Mouse (Mus musculus): Measurements from ENCODE around the gene Lrrc8c. TPM values are rescaled to one million over a fixed set of nuclear protein-coding genes. Genes with fewer than 3 reads are reported as not detected.

The Lrrc8c gene
- total and polyA plus RNA-seq, 2 experiments from 2014 or later = 10.7 to 11.0 TPM

- no peak for ATAC-seq
- no peaks in the 10 kb centered on the region for H3K36me3 ChIP-seq (ENCODE audit: insufficient read depth, low read length)
- H3K9ac ChIP-seq (replicated peaks; ENCODE audit: low read length) = no peak overlapping the region; the same call in 1 of the 2 replicates
- DNase-seq (ENCODE audit: low spot score) = peak; percentile 53
- H3K27me3 ChIP-seq (ENCODE audit: insufficient read depth, low read length) = no peaks in the 10 kb centered on the region
- 7% methylated on average over 7 of the region's 7 CpGs for WGBS
- no peak for TF ChIP-seq CTCF (IDR thresholded peaks at IDR 0.05; ENCODE audit: low read depth)
- 0 out of 2 replicates have a peak, but pooled peaks cover 4% of the 10 kb centered on the region for H3K4me1 ChIP-seq (ENCODE audit: insufficient read depth, low read length)
- peak overlapping the region; percentile 80 for H3K4me3 ChIP-seq (ENCODE audit: low read length)
- H3K4me2 ChIP-seq (ENCODE audit: low read depth, low read length) = peak overlapping the region; percentile 90
- peak overlapping the region; percentile 78; the same call in 1 of the 2 replicates for H3K27ac ChIP-seq
- no peaks in the 10 kb centered on the region for H3K9me3 ChIP-seq (ENCODE audit: low read length)
These were observed 1.1 kb upstream of the Lrrc8c start for GRCm38 (mm10) chr5:105517992-105518625.

- WGBS = under 1% methylated on average over 16 of the region's 16 CpGs
- Histone ChIP-seq H3K4me1 (ENCODE audit: insufficient read depth, low read length) (0 out of 2 replicates have a peak, but pooled peaks cover 4% of the 10 kb centered on the region), H3K4me3 (ENCODE audit: low read length) (peak overlapping the region; percentile 80), H3K4me2 (ENCODE audit: low read depth, low read length) (peak overlapping the region; percentile 90), H3K27me3 (ENCODE audit: insufficient read depth, low read length) (no peaks in the 10 kb centered on the region), H3K36me3 (ENCODE audit: insufficient read depth, low read length) (no peaks in the 10 kb centered on the region), H3K9ac (replicated peaks; ENCODE audit: low read length) (peak overlapping the region; percentile 74), H3K9me3 (ENCODE audit: low read length) (no peaks in the 10 kb centered on the region), H3K27ac (peak overlapping the region; percentile 78)
- no peak for DNase-seq (ENCODE audit: low spot score)
- TF ChIP-seq CTCF (IDR thresholded peaks at IDR 0.05; ENCODE audit: low read depth) = peak; percentile 34
- peak; percentile 60 for ATAC-seq
These were observed 527 bp upstream of the Lrrc8c start for GRCm38 (mm10) chr5:105518626-105519095.

DNA sequence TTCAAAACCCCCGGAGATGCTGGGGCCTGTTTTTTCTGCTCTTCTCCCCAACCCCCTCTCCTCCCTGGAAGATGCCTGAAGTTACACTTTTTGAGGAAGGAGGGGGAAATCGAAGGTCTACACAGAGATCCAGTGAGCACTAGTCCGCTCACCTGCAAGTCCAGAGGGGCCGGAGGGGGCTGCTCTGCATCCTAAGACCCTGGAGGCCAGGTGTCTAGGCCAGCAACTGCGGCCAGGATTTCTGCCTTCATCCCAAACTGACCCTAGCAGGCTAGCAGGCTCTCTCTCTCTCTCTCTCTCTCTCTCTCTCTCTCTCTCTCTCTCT is 750 bp downstream of the Lrrc8c start:
- H3K27ac ChIP-seq = peak overlapping the region; percentile 78; the same call in 1 of the 2 replicates
- no peak for ATAC-seq
- no peak for TF ChIP-seq CTCF (IDR thresholded peaks at IDR 0.05; ENCODE audit: low read depth)

DNA sequence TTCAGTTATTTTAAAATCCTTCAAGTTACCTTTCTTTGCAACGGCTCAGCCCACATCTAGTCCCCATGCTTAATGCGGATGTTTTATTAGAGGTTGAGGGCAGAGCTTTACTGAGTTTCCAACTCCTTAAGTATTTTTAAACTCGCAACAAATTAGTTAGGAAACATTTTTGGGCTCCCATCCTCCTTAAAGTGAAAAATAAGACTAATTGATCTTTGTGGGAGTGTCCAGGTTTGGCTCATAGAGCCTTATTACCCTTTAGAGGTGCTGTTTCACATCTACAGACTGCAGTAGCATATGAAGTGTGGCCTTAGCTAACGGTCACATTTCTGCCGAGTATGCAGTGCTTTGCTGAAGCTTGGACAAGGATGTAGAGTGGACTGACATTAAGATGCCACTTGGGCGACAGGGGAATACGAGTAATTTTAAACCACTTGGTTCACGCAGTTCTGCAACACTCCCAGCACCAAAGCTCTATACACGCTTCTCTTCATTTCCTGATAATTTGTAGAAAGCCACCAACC is 1.3 kb downstream of the Lrrc8c start:
- DNase-seq (ENCODE audit: low spot score) (no peak), ATAC-seq (no peak)
- Histone ChIP-seq H3K27ac (no peak overlapping the region), H3K9ac (replicated peaks; ENCODE audit: low read length) (peak overlapping the region; percentile 74; the same call in 1 of the 2 replicates), H3K9me3 (ENCODE audit: low read length) (no peaks in the 10 kb centered on the region), H3K36me3 (ENCODE audit: insufficient read depth, low read length) (no peaks in the 10 kb centered on the region), H3K27me3 (ENCODE audit: insufficient read depth, low read length) (no peaks in the 10 kb centered on the region), H3K4me2 (ENCODE audit: low read depth, low read length) (peak overlapping the region; percentile 90), H3K4me3 (ENCODE audit: low read length) (peak overlapping the region; percentile 80), H3K4me1 (ENCODE audit: insufficient read depth, low read length) (0 out of 2 replicates have a peak, but pooled peaks cover 4% of the 10 kb centered on the region)
- WGBS = 37% methylated on average over 9 of the region's 9 CpGs
- no peak for TF ChIP-seq CTCF (IDR thresholded peaks at IDR 0.05; ENCODE audit: low read depth)

More for the DNA sequence above, 750 bp downstream of the Lrrc8c start:
- no peaks in the 10 kb centered on the region for H3K36me3 ChIP-seq (ENCODE audit: insufficient read depth, low read length)
- H3K4me3 ChIP-seq (ENCODE audit: low read length) = peak overlapping the region; percentile 80
- H3K4me1 ChIP-seq (ENCODE audit: insufficient read depth, low read length) = 0 out of 2 replicates have a peak, but pooled peaks cover 4% of the 10 kb centered on the region
- H3K9me3 ChIP-seq (ENCODE audit: low read length) = no peaks in the 10 kb centered on the region
- H3K4me2 ChIP-seq (ENCODE audit: low read depth, low read length) = peak overlapping the region; percentile 90
- no peaks in the 10 kb centered on the region for H3K27me3 ChIP-seq (ENCODE audit: insufficient read depth, low read length)
- no peak for DNase-seq (ENCODE audit: low spot score)
- WGBS = 6% methylated on average over 5 of the region's 5 CpGs
- H3K9ac ChIP-seq (replicated peaks; ENCODE audit: low read length) = peak overlapping the region; percentile 74

- no peak overlapping the region for H3K9ac ChIP-seq (replicated peaks; ENCODE audit: low read length)
- H3K27ac ChIP-seq = no peak overlapping the region
- no peak overlapping the region for H3K4me2 ChIP-seq (ENCODE audit: low read depth, low read length)
- H3K27me3 ChIP-seq (ENCODE audit: insufficient read depth, low read length) = no peaks in the 10 kb centered on the region
- no peak for TF ChIP-seq CTCF (IDR thresholded peaks at IDR 0.05; ENCODE audit: low read depth)
- DNase-seq (ENCODE audit: low spot score) = no peak
- H3K4me3 ChIP-seq (ENCODE audit: low read length) = no peak overlapping the region
- H3K4me1 ChIP-seq (ENCODE audit: insufficient read depth, low read length) = 0 out of 2 replicates have a peak, but pooled peaks cover 4% of the 10 kb centered on the region
- no peaks in the 10 kb centered on the region for H3K9me3 ChIP-seq (ENCODE audit: low read length)
- ATAC-seq = no peak
- H3K36me3 ChIP-seq (ENCODE audit: insufficient read depth, low read length) = no peaks in the 10 kb centered on the region
- WGBS = 73% methylated on average over 3 of the region's 3 CpGs
These were observed 4.3 kb downstream of the Lrrc8c start for GRCm38 (mm10) chr5:105523452-105523851.

GRCm38 (mm10) chr5:105525004-105525403 is 5.8 kb downstream of the Lrrc8c start:
- Histone ChIP-seq H3K9me3 (ENCODE audit: low read length) (no peaks in the 10 kb centered on the region), H3K36me3 (ENCODE audit: insufficient read depth, low read length) (no peaks in the 10 kb centered on the region), H3K27ac (no peak overlapping the region), H3K27me3 (ENCODE audit: insufficient read depth, low read length) (no peaks in the 10 kb centered on the region), H3K9ac (replicated peaks; ENCODE audit: low read length) (no peak overlapping the region), H3K4me3 (ENCODE audit: low read length) (no peak overlapping the region), H3K4me1 (ENCODE audit: insufficient read depth, low read length) (0 out of 2 replicates have a peak, but pooled peaks cover 4% of the 10 kb centered on the region), H3K4me2 (ENCODE audit: low read depth, low read length) (no peak overlapping the region)
- DNase-seq (ENCODE audit: low spot score) (no peak), ATAC-seq (no peak)
- 93% methylated on average over 12 of the region's 12 CpGs for WGBS
- no peak for TF ChIP-seq CTCF (IDR thresholded peaks at IDR 0.05; ENCODE audit: low read depth)
